Mouse (Mus musculus) heart, adult 2 months (tissue): ENCODE measurements around the gene Tenm3.

Experiments used
- EP300 ChIP-seq: fragments of 200-500 bp; IDR thresholded peaks from 2 replicates; pipeline ENCODE4 v1.6.1; 2011; ENCODE audit warnings: low read depth, low read length, control low read depth; ENCODE audit not compliant: insufficient read depth
- POLR2A ChIP-seq: fragments of 200-500 bp; IDR thresholded peaks from 2 replicates; pipeline ENCODE4 v1.6.1; 2011; ENCODE audit warnings: mild to moderate bottlenecking, low read depth, low read length, control low read depth; ENCODE audit not compliant: insufficient read depth

- no peak for TF ChIP-seq EP300
- no peak for TF ChIP-seq POLR2A
Measured at GRCm38 (mm10) chr8:48400572-48400972, 443.2 kb downstream of the Tenm3 start.
